Mouse (Mus musculus): Measurements from ENCODE around the gene 9130019O22Rik. TPM values are rescaled to one million over a fixed set of nuclear protein-coding genes. Genes with fewer than 3 reads are reported as not detected.

Gene 9130019O22Rik
- 0.61 TPM for polyA plus RNA-seq (2014; fragmentation: Illumina TruSeq; extraction: RNeasy Lipid Tissue Mini Kit (QIAGEN cat#74804); ENCODE audit: low read depth, low replicate concordance)

DNA sequence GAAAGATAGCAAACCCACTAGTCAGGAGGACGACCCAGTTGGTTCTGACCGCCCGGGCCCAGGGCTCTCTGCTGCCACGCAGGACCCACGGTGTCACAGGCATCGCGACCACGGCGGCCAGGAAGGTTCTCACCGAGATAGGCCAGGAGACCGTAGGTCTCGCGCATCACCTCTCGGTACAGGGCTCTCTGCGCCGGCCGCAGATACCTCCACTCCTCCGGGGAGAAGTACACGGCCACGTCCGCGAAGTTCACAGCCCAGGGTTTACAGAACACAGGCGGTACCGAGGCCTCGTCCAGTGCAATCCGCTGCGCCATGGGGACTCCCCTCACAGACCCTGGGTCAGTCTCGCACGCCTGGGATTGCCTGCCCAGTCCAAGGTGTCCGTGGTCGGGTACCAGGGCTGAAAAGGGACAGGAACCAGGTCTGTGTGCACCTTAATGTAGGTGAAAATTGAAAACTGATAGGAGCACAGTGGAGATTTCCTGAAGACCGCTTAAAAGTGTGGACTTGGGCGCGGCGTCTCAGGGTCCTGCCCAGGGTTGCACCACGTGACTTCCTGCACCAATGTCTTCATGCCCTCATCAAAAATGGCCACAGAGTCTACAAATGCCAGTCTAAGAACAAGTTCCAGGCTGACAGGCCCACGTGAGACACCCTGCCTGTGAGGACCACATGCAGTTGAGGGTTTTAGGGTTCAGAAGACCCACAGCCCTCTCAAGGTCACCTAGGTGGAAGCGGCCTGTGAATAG lies at the start of gene 9130019O22Rik:
Gene 9130019O22Rik (minus strand): TSS at position 526 of the 752 bp plus-strand sequence.

DNA sequence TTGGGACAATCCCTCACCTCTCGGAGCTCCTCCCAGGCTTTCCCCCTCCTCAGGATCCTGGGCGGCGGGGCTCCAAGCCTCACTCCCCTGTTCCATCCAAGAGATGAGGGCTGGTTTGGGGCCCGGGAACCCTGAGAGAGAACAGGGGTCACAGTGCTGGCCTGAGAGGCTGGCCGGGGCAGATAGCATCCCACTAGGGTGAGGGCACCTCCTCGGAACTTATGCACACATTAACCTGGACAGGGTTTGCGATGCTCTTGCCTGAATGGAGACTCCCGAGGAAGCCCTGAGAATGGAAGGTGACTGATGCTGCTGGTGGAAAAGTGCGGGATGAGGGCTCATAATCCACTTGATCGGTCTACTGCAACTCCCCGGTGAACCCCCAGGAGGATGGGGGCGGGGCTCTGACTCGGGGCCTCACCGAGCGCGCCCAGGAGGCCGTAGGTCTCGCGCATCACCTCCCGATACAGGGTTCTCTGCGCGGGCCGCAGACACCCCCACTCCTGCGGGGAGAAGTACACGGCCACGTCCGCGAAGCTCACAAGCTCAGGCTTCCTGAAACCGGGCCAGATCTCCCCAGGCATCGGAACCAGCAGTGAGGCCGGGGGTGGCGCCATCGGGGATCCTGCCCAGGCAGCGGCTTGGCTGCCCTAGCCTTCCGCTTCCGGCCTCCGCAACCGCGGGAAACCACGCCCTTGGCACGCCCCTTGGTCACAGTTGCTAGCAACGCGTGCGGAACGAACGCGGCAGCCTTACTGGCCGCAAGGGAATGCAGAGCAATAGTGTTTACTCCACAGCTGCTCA lies 34.6 kb upstream of the 9130019O22Rik start, which contains the start of gene Zfp688:
Gene Zfp688 (minus strand): TSS at position 681 of the 804 bp plus-strand sequence.

GRCm38 (mm10) chr7:127406002-127406987 lies 19.3 kb upstream of the 9130019O22Rik start, which contains the start of gene Zfp764:
Zfp764 (minus strand) TSS chr7:127406822.

DNA sequence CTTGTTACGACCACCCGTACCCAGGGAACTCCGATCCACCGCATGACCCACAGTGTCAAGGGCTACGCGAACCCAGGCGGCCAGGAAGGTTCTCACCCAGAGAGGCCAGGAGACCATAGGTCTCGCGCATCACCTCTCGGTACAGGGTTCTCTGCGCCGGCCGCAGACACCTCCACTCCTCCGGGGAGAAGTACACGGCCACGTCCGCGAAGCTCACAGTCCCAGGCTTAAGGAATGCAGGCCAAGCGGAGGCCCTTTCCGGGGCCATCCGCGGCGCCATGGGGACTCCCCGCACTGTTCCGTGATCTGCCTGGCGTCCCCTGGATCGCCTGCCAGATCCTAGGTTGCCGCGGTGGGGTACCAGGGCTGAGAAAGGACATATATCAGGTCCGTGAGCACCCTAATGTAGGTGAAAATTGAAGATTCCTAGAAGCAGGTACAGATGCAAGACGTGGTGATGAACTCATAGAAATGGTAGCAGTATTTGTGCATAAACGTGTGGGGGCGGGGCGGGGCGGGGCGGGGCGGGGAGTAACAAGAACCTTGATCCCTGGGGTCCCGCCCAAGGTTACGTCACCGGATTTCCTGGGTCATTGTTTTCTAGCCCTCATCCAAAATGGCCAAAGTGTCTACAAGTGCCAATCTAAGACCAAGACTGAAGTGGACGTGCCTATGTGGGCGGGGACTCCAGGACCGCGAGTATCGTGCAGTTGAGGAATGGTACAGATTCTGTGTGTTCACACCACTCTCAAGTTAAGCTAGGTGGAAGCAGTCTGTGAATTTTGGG lies 6.4 kb upstream of the 9130019O22Rik start, which contains the start of gene E430018J23Rik:
Gene E430018J23Rik (minus strand): TSS at position 473 of the 787 bp plus-strand sequence.

DNA sequence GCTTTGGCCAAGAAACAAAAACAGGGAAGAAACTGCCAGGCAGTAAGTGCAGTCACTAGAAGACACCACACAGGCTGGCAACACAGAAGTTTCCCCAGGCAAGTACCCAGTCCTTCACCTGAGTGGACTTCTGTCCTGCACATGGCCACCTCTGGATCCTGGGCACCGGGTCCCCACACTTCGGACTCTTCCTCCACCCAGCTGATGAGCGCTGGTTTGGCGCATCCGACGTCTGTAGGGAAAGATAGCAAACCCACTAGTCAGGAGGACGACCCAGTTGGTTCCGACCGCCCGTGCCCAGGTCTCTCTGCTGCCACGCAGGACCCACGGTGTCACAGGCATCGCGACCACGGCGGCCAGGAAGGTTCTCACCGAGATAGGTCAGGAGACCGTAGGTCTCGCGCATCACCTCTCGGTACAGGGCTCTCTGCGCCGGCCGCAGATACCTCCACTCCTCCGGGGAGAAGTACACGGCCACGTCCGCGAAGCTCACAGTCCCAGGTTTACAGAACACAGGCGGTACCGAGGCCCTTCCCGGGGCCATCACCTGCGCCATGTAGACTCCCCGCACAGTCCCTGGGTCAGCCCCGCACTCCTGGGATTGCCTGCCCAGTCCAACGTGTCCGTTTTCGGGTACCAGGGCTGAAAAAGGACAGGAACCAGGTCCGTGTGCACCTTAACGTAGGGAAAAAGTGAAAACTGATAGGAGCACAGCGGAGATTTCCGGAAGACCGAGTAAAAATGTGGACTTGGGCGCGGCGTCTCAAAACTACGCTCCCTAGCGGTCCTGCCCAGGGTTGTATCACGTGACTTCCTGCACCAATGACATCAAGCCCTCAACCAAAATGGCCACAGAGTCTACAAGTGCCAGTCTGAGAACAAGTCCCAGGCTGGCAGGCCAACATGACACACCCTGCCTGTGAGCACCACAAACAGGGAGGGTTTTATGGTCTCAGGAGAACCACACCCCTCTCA lies 11.4 kb downstream of the 9130019O22Rik start, which contains the start of gene Zfp747:
Gene Zfp747 (minus strand): TSS at position 780 of the 975 bp plus-strand sequence.

DNA sequence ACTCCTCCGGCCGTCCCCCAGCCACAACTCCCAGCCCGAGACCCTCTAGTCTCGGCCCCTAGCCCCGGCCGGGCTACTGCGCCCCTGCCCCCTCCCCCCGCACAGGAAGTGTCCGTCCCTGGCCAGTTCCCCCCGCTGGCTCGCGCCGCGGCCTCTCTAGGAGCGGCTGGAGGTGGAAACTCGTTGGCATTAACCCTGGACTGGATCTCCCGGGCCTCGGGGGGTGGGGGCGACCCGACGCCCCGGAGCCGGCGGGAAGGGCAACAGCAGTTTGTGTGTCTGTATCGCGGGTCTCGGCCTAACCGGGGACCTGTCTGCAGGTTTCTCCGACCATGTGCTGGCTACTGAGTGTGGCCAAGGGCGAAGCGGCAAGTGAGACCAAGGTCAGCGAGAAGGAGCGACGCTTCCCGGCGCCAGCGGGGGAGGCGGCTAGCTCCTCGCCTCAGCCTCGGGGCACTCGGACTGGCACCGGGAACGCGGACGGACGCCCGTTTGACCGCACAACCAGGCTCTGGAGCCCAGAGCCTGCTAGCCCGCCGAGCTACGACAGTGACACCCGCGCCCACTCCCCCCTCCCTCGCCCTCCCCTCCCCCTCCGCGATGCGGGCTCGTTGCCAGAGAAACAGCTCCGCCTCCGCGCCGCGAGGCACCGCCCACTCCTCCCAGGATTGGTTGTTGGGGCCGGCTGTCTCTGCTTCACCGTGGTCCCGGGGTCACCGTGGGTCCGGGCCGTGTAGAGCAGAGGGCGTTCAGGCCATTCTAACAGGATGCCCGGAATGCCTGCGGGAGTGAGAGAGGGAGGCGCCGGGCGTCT lies 41.2 kb downstream of the 9130019O22Rik start, which contains the start of gene Zfp768:
Gene Zfp768 (minus strand): TSS at position 78 of the 814 bp plus-strand sequence.

Other genes starting within 250 kb of the 9130019O22Rik start
- 0.13 TPM for gene Spn, start 249.3 kb downstream of the 9130019O22Rik start, polyA plus RNA-seq (2014; fragmentation: Illumina TruSeq; extraction: RNeasy Lipid Tissue Mini Kit (QIAGEN cat#74804); ENCODE audit: low read depth, low replicate concordance)
- 7.0 TPM for gene Cd2bp2, start 191.1 kb downstream of the 9130019O22Rik start, polyA plus RNA-seq (2014; fragmentation: Illumina TruSeq; extraction: RNeasy Lipid Tissue Mini Kit (QIAGEN cat#74804); ENCODE audit: low read depth, low replicate concordance)
- gene Tbc1d10b, start 178.7 kb downstream of the 9130019O22Rik start, polyA plus RNA-seq (2014; fragmentation: Illumina TruSeq; extraction: RNeasy Lipid Tissue Mini Kit (QIAGEN cat#74804); ENCODE audit: low read depth, low replicate concordance) = 2.4 TPM
- not detected for gene Mylpf, start 178.3 kb downstream of the 9130019O22Rik start, polyA plus RNA-seq (2014; fragmentation: Illumina TruSeq; extraction: RNeasy Lipid Tissue Mini Kit (QIAGEN cat#74804); ENCODE audit: low read depth, low replicate concordance)
- 0.50 TPM for gene Zfp553, start 154.1 kb downstream of the 9130019O22Rik start, polyA plus RNA-seq (2014; fragmentation: Illumina TruSeq; extraction: RNeasy Lipid Tissue Mini Kit (QIAGEN cat#74804); ENCODE audit: low read depth, low replicate concordance)
- gene Sept1, start 154.0 kb downstream of the 9130019O22Rik start, polyA plus RNA-seq (2014; fragmentation: Illumina TruSeq; extraction: RNeasy Lipid Tissue Mini Kit (QIAGEN cat#74804); ENCODE audit: low read depth, low replicate concordance) = not detected
- gene Zfp771, start 142.9 kb downstream of the 9130019O22Rik start, polyA plus RNA-seq (2014; fragmentation: Illumina TruSeq; extraction: RNeasy Lipid Tissue Mini Kit (QIAGEN cat#74804); ENCODE audit: low read depth, low replicate concordance) = not detected
- 2.3 TPM for gene Dctpp1, start 126.5 kb downstream of the 9130019O22Rik start, polyA plus RNA-seq (2014; fragmentation: Illumina TruSeq; extraction: RNeasy Lipid Tissue Mini Kit (QIAGEN cat#74804); ENCODE audit: low read depth, low replicate concordance)
- gene Sephs2, start 113.1 kb downstream of the 9130019O22Rik start, polyA plus RNA-seq (2014; fragmentation: Illumina TruSeq; extraction: RNeasy Lipid Tissue Mini Kit (QIAGEN cat#74804); ENCODE audit: low read depth, low replicate concordance) = 507 TPM
- gene Itgal, start 90.9 kb downstream of the 9130019O22Rik start, polyA plus RNA-seq (2014; fragmentation: Illumina TruSeq; extraction: RNeasy Lipid Tissue Mini Kit (QIAGEN cat#74804); ENCODE audit: low read depth, low replicate concordance) = 2.2 TPM
- gene Zfp768, start 41.6 kb downstream of the 9130019O22Rik start, polyA plus RNA-seq (2014; fragmentation: Illumina TruSeq; extraction: RNeasy Lipid Tissue Mini Kit (QIAGEN cat#74804); ENCODE audit: low read depth, low replicate concordance) = 2.7 TPM
- gene Zfp747, start 11.1 kb downstream of the 9130019O22Rik start, polyA plus RNA-seq (2014; fragmentation: Illumina TruSeq; extraction: RNeasy Lipid Tissue Mini Kit (QIAGEN cat#74804); ENCODE audit: low read depth, low replicate concordance) = 1.0 TPM
- gene E430018J23Rik, start 6.5 kb upstream of the 9130019O22Rik start, polyA plus RNA-seq (2014; fragmentation: Illumina TruSeq; extraction: RNeasy Lipid Tissue Mini Kit (QIAGEN cat#74804); ENCODE audit: low read depth, low replicate concordance) = 0.42 TPM
- gene Zfp764, start 19.7 kb upstream of the 9130019O22Rik start, polyA plus RNA-seq (2014; fragmentation: Illumina TruSeq; extraction: RNeasy Lipid Tissue Mini Kit (QIAGEN cat#74804); ENCODE audit: low read depth, low replicate concordance) = 0.77 TPM
- 1.4 TPM for gene Zfp688, start 34.9 kb upstream of the 9130019O22Rik start, polyA plus RNA-seq (2014; fragmentation: Illumina TruSeq; extraction: RNeasy Lipid Tissue Mini Kit (QIAGEN cat#74804); ENCODE audit: low read depth, low replicate concordance)
- gene Zfp689, start 62.0 kb upstream of the 9130019O22Rik start, polyA plus RNA-seq (2014; fragmentation: Illumina TruSeq; extraction: RNeasy Lipid Tissue Mini Kit (QIAGEN cat#74804); ENCODE audit: low read depth, low replicate concordance) = 0.48 TPM
- gene Prr14, start 72.4 kb upstream of the 9130019O22Rik start, polyA plus RNA-seq (2014; fragmentation: Illumina TruSeq; extraction: RNeasy Lipid Tissue Mini Kit (QIAGEN cat#74804); ENCODE audit: low read depth, low replicate concordance) = 10.5 TPM
- gene Fbrs, start 92.0 kb upstream of the 9130019O22Rik start, polyA plus RNA-seq (2014; fragmentation: Illumina TruSeq; extraction: RNeasy Lipid Tissue Mini Kit (QIAGEN cat#74804); ENCODE audit: low read depth, low replicate concordance) = 5.4 TPM
- 1.8 TPM for gene Srcap, start 124.8 kb upstream of the 9130019O22Rik start, polyA plus RNA-seq (2014; fragmentation: Illumina TruSeq; extraction: RNeasy Lipid Tissue Mini Kit (QIAGEN cat#74804); ENCODE audit: low read depth, low replicate concordance)
- gene Gm42715, start 132.4 kb upstream of the 9130019O22Rik start, polyA plus RNA-seq (2014; fragmentation: Illumina TruSeq; extraction: RNeasy Lipid Tissue Mini Kit (QIAGEN cat#74804); ENCODE audit: low read depth, low replicate concordance) = 3.5 TPM
- not detected for gene Tmem265, start 174.2 kb upstream of the 9130019O22Rik start, polyA plus RNA-seq (2014; fragmentation: Illumina TruSeq; extraction: RNeasy Lipid Tissue Mini Kit (QIAGEN cat#74804); ENCODE audit: low read depth, low replicate concordance)
- 17.5 TPM for gene Phkg2, start 186.2 kb upstream of the 9130019O22Rik start, polyA plus RNA-seq (2014; fragmentation: Illumina TruSeq; extraction: RNeasy Lipid Tissue Mini Kit (QIAGEN cat#74804); ENCODE audit: low read depth, low replicate concordance)
- not detected for gene Ccdc189, start 201.4 kb upstream of the 9130019O22Rik start, polyA plus RNA-seq (2014; fragmentation: Illumina TruSeq; extraction: RNeasy Lipid Tissue Mini Kit (QIAGEN cat#74804); ENCODE audit: low read depth, low replicate concordance)
- 1.8 TPM for gene Rnf40, start 201.6 kb upstream of the 9130019O22Rik start, polyA plus RNA-seq (2014; fragmentation: Illumina TruSeq; extraction: RNeasy Lipid Tissue Mini Kit (QIAGEN cat#74804); ENCODE audit: low read depth, low replicate concordance)
- 3.5 TPM for gene Zfp629, start 228.6 kb upstream of the 9130019O22Rik start, polyA plus RNA-seq (2014; fragmentation: Illumina TruSeq; extraction: RNeasy Lipid Tissue Mini Kit (QIAGEN cat#74804); ENCODE audit: low read depth, low replicate concordance)

Measured in liver, adult 10 weeks (tissue).